Mouse (Mus musculus) ovary, adult 10 weeks (tissue): ENCODE results near the gene Olfr1163. TPM values are rescaled to one million over a fixed set of nuclear protein-coding genes. Genes with fewer than 3 reads are reported as not detected.

ENCODE experiments used
- polyA plus RNA-seq: library from polyadenylated mRNA; stranded (reverse); fragments of 350-450 nt; fragmentation: Illumina TruSeq; extraction: RNeasy Lipid Tissue Mini Kit (QIAGEN cat#74804); gene quantifications from one replicate; pipeline ENCODE4 v1.2.3, GENCODE M21; 2014

Olfr1163 gene
- not detected for polyA plus RNA-seq

GRCm38 (mm10) chr2:88071730-88072129, at the start of gene Olfr1163:
Gene Olfr1163, minus strand, starts transcription at chr2:88071830.

DNA sequence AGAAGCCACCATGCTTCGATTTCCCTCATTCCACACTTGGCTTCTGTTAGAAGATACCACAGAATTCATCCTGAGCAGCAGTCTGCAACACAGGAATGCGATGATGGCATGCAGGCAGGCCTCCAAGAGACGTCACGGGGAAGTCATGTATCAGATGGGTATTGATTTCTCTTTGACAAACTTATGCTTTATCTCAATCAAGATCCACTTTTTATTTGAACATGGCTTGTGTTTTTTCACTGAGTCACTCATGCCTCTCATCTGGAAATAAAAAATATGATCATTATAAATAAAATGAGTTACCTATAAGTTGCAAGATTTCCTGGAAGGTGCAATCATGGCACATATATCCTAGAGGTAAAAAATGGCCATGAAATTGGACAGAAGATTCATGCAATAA, 22.2 kb upstream of the Olfr1163 start, which contains the start of gene Olfr1164:
TSS of gene Olfr1164 (minus strand) at position 101 of the 400 bp plus-strand sequence.

DNA sequence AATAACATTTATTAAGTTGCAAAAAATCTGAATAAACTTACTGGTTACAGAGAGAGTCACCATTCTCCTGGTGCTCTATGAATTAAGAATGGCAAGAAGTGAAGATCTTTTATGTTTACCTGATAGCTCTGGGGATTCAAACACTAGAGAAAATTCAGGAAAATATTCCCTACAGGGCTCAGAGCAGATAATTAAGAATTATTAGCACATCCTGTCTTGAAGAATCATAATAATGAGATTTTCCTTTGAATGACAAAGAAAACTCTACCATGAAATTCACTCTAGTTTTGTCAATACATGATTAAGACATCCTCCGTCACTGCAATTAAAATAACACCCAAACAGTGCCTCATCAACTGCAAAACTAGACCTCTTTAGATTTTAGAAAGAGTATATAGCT, 20.6 kb downstream of the Olfr1163 start, which contains the start of gene Olfr1162:
TSS of gene Olfr1162 (minus strand) at position 101 of the 400 bp plus-strand sequence.

DNA sequence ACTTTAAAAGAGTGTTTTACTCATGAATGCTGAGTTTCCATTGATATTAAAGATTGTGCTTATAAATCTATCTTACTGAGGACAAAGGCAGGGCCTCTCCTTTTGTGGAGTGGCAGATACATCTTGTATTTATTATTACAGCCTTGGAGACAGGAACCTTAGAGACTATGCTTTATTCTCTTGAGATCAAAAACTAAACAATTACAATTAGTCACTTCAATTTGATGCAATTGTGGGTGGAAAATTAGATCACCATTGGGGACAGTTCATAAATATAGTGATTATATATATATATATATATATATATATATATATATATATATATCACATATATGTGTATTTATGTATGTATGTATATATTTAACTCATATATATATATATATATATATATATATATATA, 34.0 kb downstream of the Olfr1163 start, which contains the start of gene Olfr73:
TSS of gene Olfr73 (minus strand) at position 101 of the 400 bp plus-strand sequence.

DNA sequence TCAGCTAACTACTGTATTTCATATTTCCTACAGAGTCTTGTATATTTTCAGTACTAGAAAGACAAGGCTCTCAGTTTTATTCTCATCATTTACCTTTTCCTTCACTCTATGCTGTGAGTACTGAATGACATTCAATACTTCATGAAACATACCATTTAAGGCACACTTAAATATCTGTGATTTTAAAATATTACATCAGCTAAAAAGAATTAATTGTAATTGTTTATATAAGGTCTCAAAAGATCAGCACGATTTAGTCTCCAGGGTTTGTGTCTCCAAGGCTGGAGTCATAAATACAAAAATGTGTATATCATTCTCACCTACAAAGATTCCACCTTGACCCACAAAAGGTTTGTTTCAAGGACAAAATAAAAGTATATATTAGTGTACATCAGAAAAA, 49.2 kb downstream of the Olfr1163 start, which contains the start of gene Olfr1161:
TSS of gene Olfr1161 (plus strand) at position 301 of the 400 bp plus-strand sequence.

Other genes with a start within 250 kb of the Olfr1163 start
- gene Olfr1148, start 241.3 kb downstream of the Olfr1163 start, polyA plus RNA-seq: not detected
- not detected for gene Olfr1150-ps1, start 227.8 kb downstream of the Olfr1163 start, polyA plus RNA-seq
- not detected for gene Olfr1151, start 216.0 kb downstream of the Olfr1163 start, polyA plus RNA-seq
- not detected for gene Olfr1152, start 205.3 kb downstream of the Olfr1163 start, polyA plus RNA-seq
- not detected for gene Olfr1153, start 176.9 kb downstream of the Olfr1163 start, polyA plus RNA-seq
- not detected for gene Olfr1154, start 166.7 kb downstream of the Olfr1163 start, polyA plus RNA-seq
- gene Olfr1155, start 126.7 kb downstream of the Olfr1163 start, polyA plus RNA-seq: not detected
- gene Olfr1156, start 118.7 kb downstream of the Olfr1163 start, polyA plus RNA-seq: not detected
- gene Olfr1157, start 103.5 kb downstream of the Olfr1163 start, polyA plus RNA-seq: not detected
- gene Olfr74, start 97.2 kb downstream of the Olfr1163 start, polyA plus RNA-seq: not detected
- gene Olfr1158, start 81.7 kb downstream of the Olfr1163 start, polyA plus RNA-seq: not detected
- gene Olfr1160, start 63.6 kb downstream of the Olfr1163 start, polyA plus RNA-seq: not detected
- gene Olfr1161, start 49.1 kb downstream of the Olfr1163 start, polyA plus RNA-seq: not detected
- not detected for gene Olfr73, start 34.1 kb downstream of the Olfr1163 start, polyA plus RNA-seq
- not detected for gene Olfr1162, start 20.7 kb downstream of the Olfr1163 start, polyA plus RNA-seq
- gene Olfr1164, start 22.1 kb upstream of the Olfr1163 start, polyA plus RNA-seq: not detected
- gene Olfr1166, start 56.4 kb upstream of the Olfr1163 start, polyA plus RNA-seq: not detected
- gene Olfr1167, start 83.4 kb upstream of the Olfr1163 start, polyA plus RNA-seq: not detected
- not detected for gene Olfr1168, start 110.0 kb upstream of the Olfr1163 start, polyA plus RNA-seq
- not detected for gene Olfr1170, start 156.5 kb upstream of the Olfr1163 start, polyA plus RNA-seq
- 0.20 TPM for gene Olfr1173, start 208.0 kb upstream of the Olfr1163 start, polyA plus RNA-seq
- not detected for gene Olfr1174-ps, start 243.3 kb upstream of the Olfr1163 start, polyA plus RNA-seq